Mouse (Mus musculus): ENCODE measurements around the gene Ccnjl.

Gene Ccnjl

GRCm38 (mm10) chr11:43626927-43627645 is 98.5 kb downstream of the Ccnjl start:
- DNase-seq: no peak

DNA sequence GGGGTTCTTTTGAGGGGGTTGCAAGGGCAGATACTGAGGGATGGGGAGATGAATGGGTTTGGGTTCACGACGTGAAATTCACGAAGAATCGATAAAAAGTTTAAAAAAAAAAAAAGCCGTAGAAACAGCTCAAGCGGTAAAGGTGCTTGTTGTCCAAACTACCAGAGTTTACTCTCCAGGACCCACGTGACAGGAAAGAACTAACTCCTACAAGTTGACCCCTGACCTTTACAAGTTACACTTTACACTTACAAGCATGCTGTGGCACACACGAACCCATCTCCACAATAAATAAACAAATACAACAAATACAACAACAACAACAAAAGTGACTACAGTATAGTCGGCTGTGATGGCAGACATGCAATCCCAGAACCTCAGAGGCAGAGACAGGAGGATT is 103.1 kb downstream of the Ccnjl start:
- DNase-seq: no peak

DNA sequence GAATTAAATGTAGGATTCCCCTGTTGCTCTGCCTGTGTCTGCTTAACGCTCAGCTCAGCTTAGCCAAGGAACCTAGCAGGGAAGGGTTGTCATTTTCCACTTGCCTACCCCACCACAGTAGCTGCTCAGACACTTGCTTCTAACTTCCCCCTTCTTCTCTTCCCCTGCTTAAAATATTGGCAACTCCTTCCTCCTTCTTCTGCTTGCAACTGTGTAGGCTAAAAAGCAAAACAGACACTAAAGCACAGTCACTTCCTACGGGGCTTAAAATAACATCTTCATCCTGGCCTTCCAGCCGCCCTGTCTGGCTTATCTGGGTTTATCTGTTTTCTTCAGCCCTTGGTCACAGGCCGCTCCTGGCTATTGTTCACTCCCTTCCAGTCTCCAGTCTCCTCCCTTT is 104.0 kb downstream of the Ccnjl start:
- DNase-seq: no peak

GRCm38 (mm10) chr11:43633165-43633564 is 104.6 kb downstream of the Ccnjl start:
- no peak for DNase-seq

DNA sequence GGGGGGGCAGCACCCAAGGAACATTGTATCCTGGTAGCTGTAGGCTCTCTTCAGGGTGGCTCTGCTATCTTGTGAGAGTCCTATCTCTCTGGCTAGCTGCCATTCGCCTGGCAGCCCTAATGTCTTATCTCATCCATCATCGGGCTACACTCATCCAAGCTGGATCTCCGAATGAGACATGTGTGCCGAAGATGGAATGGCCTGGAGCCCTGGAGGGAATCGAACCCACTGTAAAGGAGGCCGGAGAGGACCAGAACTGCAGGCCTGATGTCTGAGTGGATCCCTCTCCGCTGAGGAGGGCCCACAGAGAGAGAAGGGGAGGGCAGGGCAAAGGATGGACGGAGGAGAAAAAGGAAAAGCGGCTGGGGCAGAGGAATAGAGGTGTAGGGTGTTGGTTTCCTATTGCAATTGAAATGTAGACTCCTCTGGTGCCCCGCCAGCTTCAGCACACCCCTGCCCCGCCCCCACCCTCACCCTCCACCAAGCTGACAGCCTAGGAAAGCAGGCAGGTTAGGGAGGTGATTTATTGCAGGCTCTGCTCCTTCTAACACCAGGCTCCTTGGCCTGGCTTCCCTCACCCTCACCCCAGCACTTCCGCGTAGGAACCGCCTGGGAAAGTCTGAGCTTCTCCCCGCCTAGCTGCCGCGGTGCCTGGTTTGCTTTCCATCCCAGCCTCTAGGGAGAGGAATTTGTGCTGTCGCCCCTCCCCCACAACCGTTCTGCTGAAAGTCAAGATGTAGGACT is 105.2 kb downstream of the Ccnjl start:
- DNase-seq: no peak

Data from thymus, adult 18-20 months (tissue).